In the genomic region with DNA sequence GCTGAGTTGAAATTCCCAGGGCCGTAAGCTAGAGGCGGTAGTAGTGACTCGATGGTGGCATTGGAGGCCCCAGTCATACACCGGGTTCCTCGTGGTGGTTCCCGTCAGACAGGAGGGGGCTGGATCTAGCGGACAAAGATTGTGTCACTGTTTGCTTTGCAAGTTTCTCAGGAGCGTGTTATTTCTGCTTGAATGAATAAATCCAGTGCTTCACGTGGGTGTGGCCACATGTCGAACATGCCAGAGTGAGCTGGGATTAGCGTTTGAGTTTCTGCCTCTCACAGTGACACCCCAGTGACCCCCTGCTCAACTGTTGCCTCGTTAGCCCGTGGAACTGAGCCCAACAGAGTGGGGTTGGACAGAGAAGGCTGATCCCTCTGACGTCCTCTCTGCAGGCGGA, we compare ENCODE assay signal across 14 mouse cellular contexts. TPM values are rescaled to one million over a fixed set of nuclear protein-coding genes. Genes with fewer than 3 reads are reported as not detected.
DNase-seq lines count a peak whose midpoint lies in the region; ATAC-seq and TF ChIP-seq lines count a peak whose summit lies in the region.
"Had no signal": no experiment of that assay in that cellular context is flagged by ENCODE, and none has a peak within 500 bp of the region (broad histone marks: within the 10 kb centered on the region; RNA-seq: fewer than 3 reads in every experiment).

No protein-coding gene starts in this region.

- H3K9ac ChIP-seq in liver, embryonic 16.5 days (ENCODE audit: low read depth, low read length): no peak overlapping the region
- no peak overlapping the region for H3K9ac ChIP-seq in liver, embryonic 12.5 days
- H3K9ac ChIP-seq in forebrain, embryonic 13.5 days: 0 out of 2 replicates have a peak overlapping the region, but pooled peaks have one; percentile 7
- no peak overlapping the region for H3K9ac ChIP-seq in stomach, embryonic 15.5 days
- H3K9ac ChIP-seq: embryonic facial prominence, embryonic 13.5 days had no signal

- H3K4me3 ChIP-seq in liver, embryonic 16.5 days (ENCODE audit: low read depth, low read length): no peak overlapping the region
- no peak overlapping the region for H3K4me3 ChIP-seq in liver, embryonic 12.5 days
- no peak overlapping the region for H3K4me3 ChIP-seq in forebrain, embryonic 13.5 days
- no peak overlapping the region for H3K4me3 ChIP-seq in stomach, embryonic 15.5 days (replicated peaks)
- H3K4me3 ChIP-seq in limb, embryonic 10.5 days: no peak overlapping the region
- H3K4me3 ChIP-seq: embryonic facial prominence, embryonic 13.5 days had no signal

- no peak for TF ChIP-seq CTCF in brain, embryonic 14.5 days (IDR thresholded peaks at IDR 0.05; ENCODE audit: borderline replicate concordance, extremely low read depth, insufficient read depth, insufficient read length)

- H3K4me2 ChIP-seq in liver, embryonic 16.5 days (ENCODE audit: low read depth, low read length): no peak overlapping the region
- H3K4me2 ChIP-seq in liver, embryonic 12.5 days: no peak overlapping the region
- H3K4me2 ChIP-seq in forebrain, embryonic 13.5 days: no peak overlapping the region
- H3K4me2 ChIP-seq in stomach, embryonic 15.5 days: no peak overlapping the region
- H3K4me2 ChIP-seq: embryonic facial prominence, embryonic 13.5 days had no signal

- H3K27me3 ChIP-seq in liver, embryonic 16.5 days (ENCODE audit: control insufficient read depth, insufficient read depth, low read depth, low read length): peaks cover 17% of the 10 kb centered on the region
- peaks cover 31% of the 10 kb centered on the region for H3K27me3 ChIP-seq in liver, embryonic 12.5 days (replicated peaks)
- H3K27me3 ChIP-seq in forebrain, embryonic 13.5 days: no peaks in the 10 kb centered on the region
- no peaks in the 10 kb centered on the region for H3K27me3 ChIP-seq in stomach, embryonic 15.5 days (replicated peaks)
- H3K27me3 ChIP-seq in limb, embryonic 10.5 days (ENCODE audit: low read depth, poor library complexity, severe bottlenecking): no peaks in the 10 kb centered on the region
- H3K27me3 ChIP-seq: embryonic facial prominence, embryonic 13.5 days had no signal

- WGBS in liver, embryonic 16.5 days (ENCODE audit: insufficient replicate concordance): 73% methylated on average over 15 of the region's 15 CpGs
- WGBS in liver, embryonic 12.5 days (ENCODE audit: insufficient replicate concordance): 73% methylated on average over 15 of the region's 15 CpGs
- WGBS in forebrain, embryonic 13.5 days: 12% methylated on average over 15 of the region's 15 CpGs
- WGBS in stomach, embryonic 15.5 days: 62% methylated on average over 15 of the region's 15 CpGs
- 88% methylated on average over 15 of the region's 15 CpGs for WGBS in limb, embryonic 10.5 days

- no peaks in the 10 kb centered on the region for H3K9me3 ChIP-seq in liver, embryonic 16.5 days (replicated peaks; ENCODE audit: control insufficient read depth, low read length)
- no peaks in the 10 kb centered on the region for H3K9me3 ChIP-seq in liver, embryonic 12.5 days (replicated peaks)
- no peaks in the 10 kb centered on the region for H3K9me3 ChIP-seq in forebrain, embryonic 13.5 days (replicated peaks)
- no peaks in the 10 kb centered on the region for H3K9me3 ChIP-seq in stomach, embryonic 15.5 days
- no peaks in the 10 kb centered on the region for H3K9me3 ChIP-seq in limb, embryonic 10.5 days (replicated peaks)
- H3K9me3 ChIP-seq: embryonic facial prominence, embryonic 13.5 days had no signal

- peak overlapping the region; percentile 34; the same call in 1 of the 2 replicates for H3K27ac ChIP-seq in liver, embryonic 16.5 days (ENCODE audit: low read length)
- no peak overlapping the region for H3K27ac ChIP-seq in liver, embryonic 12.5 days
- H3K27ac ChIP-seq in forebrain, embryonic 13.5 days: 0 out of 2 replicates have a peak overlapping the region, but pooled peaks have one; percentile 2
- peak overlapping the region; percentile 65 for H3K27ac ChIP-seq in stomach, embryonic 15.5 days
- no peak overlapping the region for H3K27ac ChIP-seq in limb, embryonic 10.5 days
- H3K27ac ChIP-seq: embryonic facial prominence, embryonic 13.5 days; macrophage had no signal

- peak; percentile 55 for DNase-seq in brain, embryonic 14.5 days (ENCODE audit: low read depth)
- DNase-seq in limb, embryonic 10.5 days (ENCODE audit: low spot score): no peak
- no peak for DNase-seq in frontal cortex, postnatal 25 days (ENCODE audit: low spot score in 2 of 2)
- DNase-seq: adrenal gland, adult 2 months; cerebellum, postnatal 25 days; heart, adult 18-20 months; midbrain, embryonic 14.5 days; thymus, postnatal 25 days had no signal

- peaks cover 2% of the 10 kb centered on the region for H3K4me1 ChIP-seq in liver, embryonic 16.5 days (ENCODE audit: control insufficient read depth, low read depth, low read length)
- peaks cover 35% of the 10 kb centered on the region for H3K4me1 ChIP-seq in liver, embryonic 12.5 days
- H3K4me1 ChIP-seq in forebrain, embryonic 13.5 days: peaks cover 34% of the 10 kb centered on the region
- peaks cover 24% of the 10 kb centered on the region for H3K4me1 ChIP-seq in stomach, embryonic 15.5 days
- H3K4me1 ChIP-seq in limb, embryonic 10.5 days: peaks cover 28% of the 10 kb centered on the region

- TF ChIP-seq POLR2A in brain, embryonic 14.5 days (IDR thresholded peaks at IDR 0.05; ENCODE audit: borderline replicate concordance, extremely low read depth, insufficient read depth, insufficient read length, poor library complexity, severe bottlenecking): no peak

- no peak; the same call in 1 of the 2 replicates for ATAC-seq in liver, embryonic 16.5 days (ENCODE audit: low read depth)
- ATAC-seq in liver, embryonic 12.5 days: no peak
- no peak for ATAC-seq in forebrain, embryonic 13.5 days
- no peak for ATAC-seq in stomach, embryonic 15.5 days (ENCODE audit: insufficient read depth, low FRiP score, low read depth)

- no peaks in the 10 kb centered on the region; the same call in 1 of the 2 replicates for H3K36me3 ChIP-seq in liver, embryonic 16.5 days (ENCODE audit: control insufficient read depth, insufficient read depth)
- peaks cover 38% of the 10 kb centered on the region for H3K36me3 ChIP-seq in liver, embryonic 12.5 days
- peaks cover 38% of the 10 kb centered on the region for H3K36me3 ChIP-seq in forebrain, embryonic 13.5 days (ENCODE audit: poor library complexity, severe bottlenecking)
- no peaks in the 10 kb centered on the region for H3K36me3 ChIP-seq in stomach, embryonic 15.5 days
- H3K36me3 ChIP-seq in limb, embryonic 10.5 days: peaks cover 33% of the 10 kb centered on the region

RNA-seq across cellular contexts. Expression of gene Plxnb1, which starts 4.7 kb away (rescaled TPM):
- 4.9 and 6.3 TPM in 2 replicates for polyA plus RNA-seq in liver, embryonic 16.5 days (2015; fragmentation: Nextera tagmentation; extraction: Ambion mirVana)
- 4.9 TPM in 2 replicates for polyA plus RNA-seq in liver, embryonic 12.5 days (2016; fragmentation: Nextera tagmentation; extraction: Ambion mirVana)
- 67.5 and 82.1 TPM in 2 replicates for polyA plus RNA-seq in brain, embryonic 14.5 days (2012; rRNA removed)
- polyA plus RNA-seq in forebrain, embryonic 13.5 days (2015; fragmentation: Nextera tagmentation; extraction: Ambion mirVana): 22.4 and 27.7 TPM in 2 replicates
- 12.8 and 13.3 TPM in 2 replicates for polyA plus RNA-seq in stomach, embryonic 15.5 days (2015; fragmentation: Nextera tagmentation; extraction: Ambion mirVana)
- 18.6 and 23.7 TPM in 2 replicates for polyA plus RNA-seq in limb, embryonic 10.5 days (2016; fragmentation: Nextera tagmentation; extraction: Ambion mirVana)
- polyA plus RNA-seq: macrophage had no signal

RNA-seq across cellular contexts. Expression of gene Tma7, which starts 8.1 kb away (rescaled TPM):
- 259 and 313 TPM in 2 replicates for polyA plus RNA-seq in liver, embryonic 16.5 days (2015; fragmentation: Nextera tagmentation; extraction: Ambion mirVana)
- 522 and 538 TPM in 2 replicates for polyA plus RNA-seq in liver, embryonic 12.5 days (2016; fragmentation: Nextera tagmentation; extraction: Ambion mirVana)
- polyA plus RNA-seq in brain, embryonic 14.5 days (2012; rRNA removed): 161 and 195 TPM in 2 replicates
- 693 and 750 TPM in 2 replicates for polyA plus RNA-seq in forebrain, embryonic 13.5 days (2015; fragmentation: Nextera tagmentation; extraction: Ambion mirVana)
- polyA plus RNA-seq in stomach, embryonic 15.5 days (2015; fragmentation: Nextera tagmentation; extraction: Ambion mirVana): 586 and 587 TPM in 2 replicates
- 805 and 864 TPM in 2 replicates for polyA plus RNA-seq in limb, embryonic 10.5 days (2016; fragmentation: Nextera tagmentation; extraction: Ambion mirVana)

RNA-seq across cellular contexts. Expression of gene Ccdc51, which starts 8.2 kb away (rescaled TPM):
- polyA plus RNA-seq in liver, embryonic 16.5 days (2015; fragmentation: Nextera tagmentation; extraction: Ambion mirVana): 10.0 and 11.9 TPM in 2 replicates
- 14.5 and 15.3 TPM in 2 replicates for polyA plus RNA-seq in liver, embryonic 12.5 days (2016; fragmentation: Nextera tagmentation; extraction: Ambion mirVana)
- 9.7 and 12.5 TPM in 2 replicates for polyA plus RNA-seq in brain, embryonic 14.5 days (2012; rRNA removed)
- polyA plus RNA-seq in forebrain, embryonic 13.5 days (2015; fragmentation: Nextera tagmentation; extraction: Ambion mirVana): 17.9 and 18.9 TPM in 2 replicates
- 14.7 and 16.3 TPM in 2 replicates for polyA plus RNA-seq in stomach, embryonic 15.5 days (2015; fragmentation: Nextera tagmentation; extraction: Ambion mirVana)
- polyA plus RNA-seq in limb, embryonic 10.5 days (2016; fragmentation: Nextera tagmentation; extraction: Ambion mirVana): 13.6 and 14.1 TPM in 2 replicates

RNA-seq across cellular contexts. Expression of gene Atrip, which starts 16.5 kb away (rescaled TPM):
- polyA plus RNA-seq in liver, embryonic 16.5 days (2015; fragmentation: Nextera tagmentation; extraction: Ambion mirVana): 8.5 and 8.8 TPM in 2 replicates
- 18.6 and 19.4 TPM in 2 replicates for polyA plus RNA-seq in liver, embryonic 12.5 days (2016; fragmentation: Nextera tagmentation; extraction: Ambion mirVana)
- 41.6 and 43.6 TPM in 2 replicates for polyA plus RNA-seq in brain, embryonic 14.5 days (2012; rRNA removed)
- 31.4 and 31.5 TPM in 2 replicates for polyA plus RNA-seq in forebrain, embryonic 13.5 days (2015; fragmentation: Nextera tagmentation; extraction: Ambion mirVana)
- polyA plus RNA-seq in stomach, embryonic 15.5 days (2015; fragmentation: Nextera tagmentation; extraction: Ambion mirVana): 24.7 and 26.1 TPM in 2 replicates
- 35.3 and 36.8 TPM in 2 replicates for polyA plus RNA-seq in limb, embryonic 10.5 days (2016; fragmentation: Nextera tagmentation; extraction: Ambion mirVana)

RNA-seq across cellular contexts. Expression of gene Trex1, which starts 30.9 kb away (rescaled TPM):
- 7.4 and 8.8 TPM in 2 replicates for polyA plus RNA-seq in liver, embryonic 16.5 days (2015; fragmentation: Nextera tagmentation; extraction: Ambion mirVana)
- polyA plus RNA-seq in liver, embryonic 12.5 days (2016; fragmentation: Nextera tagmentation; extraction: Ambion mirVana): 8.8 and 9.1 TPM in 2 replicates
- 48.3 and 61.0 TPM in 2 replicates for polyA plus RNA-seq in brain, embryonic 14.5 days (2012; rRNA removed)
- polyA plus RNA-seq in forebrain, embryonic 13.5 days (2015; fragmentation: Nextera tagmentation; extraction: Ambion mirVana): 9.3 and 13.0 TPM in 2 replicates
- 12.7 and 14.4 TPM in 2 replicates for polyA plus RNA-seq in stomach, embryonic 15.5 days (2015; fragmentation: Nextera tagmentation; extraction: Ambion mirVana)
- 7.5 and 9.4 TPM in 2 replicates for polyA plus RNA-seq in limb, embryonic 10.5 days (2016; fragmentation: Nextera tagmentation; extraction: Ambion mirVana)

Comparison
In these comparisons a context has a peak if more than half of its experiments do, and no peak if none do; other contexts are left out.
1. H3K27ac ChIP-seq: peak in liver, embryonic 16.5 days (single experiment), forebrain, embryonic 13.5 days (single experiment) and stomach, embryonic 15.5 days (single experiment); none in liver, embryonic 12.5 days (single experiment) and limb, embryonic 10.5 days (single experiment).